Mouse (Mus musculus): ENCODE measurements at regions not wholly inside any gene's neighbourhood (a gene's known extent, or its start where the extent isn't known, plus 50 kb on each side); places are given as distances from the start of the nearest gene placed in this dataset.

DNA sequence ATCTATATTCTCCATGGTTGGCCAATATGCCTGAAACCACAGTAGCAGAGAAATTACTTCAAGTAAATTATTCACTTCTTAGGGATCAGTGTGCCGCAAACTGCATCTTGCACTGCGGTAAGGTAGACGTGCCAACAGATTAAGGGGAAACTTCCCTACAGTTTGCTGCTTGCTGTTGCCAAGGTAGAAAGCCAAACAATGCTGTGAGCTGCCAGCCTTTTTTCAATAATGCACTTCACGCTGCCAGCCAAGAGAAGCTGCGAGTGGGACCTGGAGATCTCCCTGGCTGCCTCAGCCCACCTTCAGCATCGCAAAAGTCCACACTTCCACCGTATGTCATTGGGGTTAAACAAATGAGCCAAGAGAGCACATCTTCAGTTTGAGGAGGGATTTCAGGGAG lies 157.6 kb upstream of the Gcfc2 start:
- TF ChIP-seq CTCF (IDR thresholded peaks at IDR 0.05; ENCODE audit: control insufficient read depth, insufficient read depth, insufficient read length) (no peak), MAX (IDR thresholded peaks at IDR 0.05) (no peak)

All from C2C12 (cell line).